Mouse (Mus musculus) gastrocnemius, postnatal 36 days (tissue): ENCODE data around the gene Lef1. TPM values are rescaled to one million over a fixed set of nuclear protein-coding genes. Genes with fewer than 3 reads are reported as not detected.

Experiments used
- DNase-seq, 2 experiments: peaks; one replicate each; pipeline ENCODE4 v3.0.0; 2022
- intact Hi-C: fragments of 180-260 bp; cut with DNase I; formaldehyde crosslinking; loops from one replicate; pipeline ENCODE4 v1.15.1; 2025
- total RNA-seq, 2 experiments: library from RNA; stranded (reverse); gene quantifications; 2 replicates each; pipeline ENCODE4 v1.2.3; 2021

Lef1 gene
- total RNA-seq, 2 experiments from 2014 or later: 0.32 to 1.1 TPM

GRCm38 (mm10) chr3:131107301-131108093, 2.8 kb upstream of the Lef1 start:
- intact Hi-C loops: no loop called here
- no peak for DNase-seq

- DNase-seq: no peak
- intact Hi-C loops: no loop called here
Measured at GRCm38 (mm10) chr3:131108094-131108653, 2.1 kb upstream of the Lef1 start.

GRCm38 (mm10) chr3:131109066-131109685, 1.1 kb upstream of the Lef1 start:
- no peak for DNase-seq
- intact Hi-C loops: no loop called here

GRCm38 (mm10) chr3:131109686-131110070, 593 bp upstream of the Lef1 start:
- intact Hi-C loops: no loop called here
- DNase-seq: no peak

GRCm38 (mm10) chr3:131111151-131111850, 1.0 kb downstream of the Lef1 start:
- peak in 1 of 2 experiments; percentile 24 for DNase-seq
- intact Hi-C loops: no loop called here

GRCm38 (mm10) chr3:131111851-131112572, 1.7 kb downstream of the Lef1 start:
- intact Hi-C loops: no loop called here
- no peak for DNase-seq

GRCm38 (mm10) chr3:131112573-131112955, 2.3 kb downstream of the Lef1 start:
- no peak for DNase-seq
- intact Hi-C loops: no loop called here

GRCm38 (mm10) chr3:131113029-131113428, 2.8 kb downstream of the Lef1 start:
- intact Hi-C loops: no loop called here
- no peak for DNase-seq

GRCm38 (mm10) chr3:131116116-131116515, 5.8 kb downstream of the Lef1 start:
- no peak for DNase-seq
- intact Hi-C loops: no loop called here

GRCm38 (mm10) chr3:131117352-131117751, 7.1 kb downstream of the Lef1 start:
- no peak for DNase-seq
- intact Hi-C loops: no loop called here

- DNase-seq: no peak
- intact Hi-C loops: no loop called here
Measured at GRCm38 (mm10) chr3:131117883-131118282, 7.6 kb downstream of the Lef1 start.

- no peak for DNase-seq
- intact Hi-C loops: no loop called here
Measured at GRCm38 (mm10) chr3:131119435-131119834, 9.2 kb downstream of the Lef1 start.

GRCm38 (mm10) chr3:131123501-131123900, 13.2 kb downstream of the Lef1 start:
- DNase-seq: no peak
- intact Hi-C loops: no loop called here

- no peak for DNase-seq
- intact Hi-C loops: no loop called here
Measured at GRCm38 (mm10) chr3:131125873-131126272, 15.6 kb downstream of the Lef1 start.

- DNase-seq: no peak
- intact Hi-C loops: no loop called here
Measured at GRCm38 (mm10) chr3:131126438-131126837, 16.2 kb downstream of the Lef1 start.

- intact Hi-C loops: no loop called here
- no peak for DNase-seq
Measured at GRCm38 (mm10) chr3:131134003-131134402, 23.7 kb downstream of the Lef1 start.

- DNase-seq: no peak
- intact Hi-C loops: no loop called here
Measured at GRCm38 (mm10) chr3:131135434-131135833, 25.2 kb downstream of the Lef1 start.

- DNase-seq: no peak
- intact Hi-C loops: no loop called here
Measured at GRCm38 (mm10) chr3:131136455-131136854, 26.2 kb downstream of the Lef1 start.

GRCm38 (mm10) chr3:131137119-131137781, 27.0 kb downstream of the Lef1 start:
- DNase-seq: no peak
- intact Hi-C loops: no loop called here

GRCm38 (mm10) chr3:131138224-131138623, 28.0 kb downstream of the Lef1 start:
- intact Hi-C loops: no loop called here

More at GRCm38 (mm10) chr3:131138224-131138623, 28.0 kb downstream of the Lef1 start:
- DNase-seq: no peak
